Mouse (Mus musculus): ENCODE results near the gene Cdc25b. TPM values are rescaled to one million over a fixed set of nuclear protein-coding genes. Genes with fewer than 3 reads are reported as not detected.

Cdc25b gene
- 26.9 and 27.6 TPM in 2 replicates for polyA plus RNA-seq (2014; fragmentation: Nextera tagmentation; extraction: Ambion mirVana)

DNA sequence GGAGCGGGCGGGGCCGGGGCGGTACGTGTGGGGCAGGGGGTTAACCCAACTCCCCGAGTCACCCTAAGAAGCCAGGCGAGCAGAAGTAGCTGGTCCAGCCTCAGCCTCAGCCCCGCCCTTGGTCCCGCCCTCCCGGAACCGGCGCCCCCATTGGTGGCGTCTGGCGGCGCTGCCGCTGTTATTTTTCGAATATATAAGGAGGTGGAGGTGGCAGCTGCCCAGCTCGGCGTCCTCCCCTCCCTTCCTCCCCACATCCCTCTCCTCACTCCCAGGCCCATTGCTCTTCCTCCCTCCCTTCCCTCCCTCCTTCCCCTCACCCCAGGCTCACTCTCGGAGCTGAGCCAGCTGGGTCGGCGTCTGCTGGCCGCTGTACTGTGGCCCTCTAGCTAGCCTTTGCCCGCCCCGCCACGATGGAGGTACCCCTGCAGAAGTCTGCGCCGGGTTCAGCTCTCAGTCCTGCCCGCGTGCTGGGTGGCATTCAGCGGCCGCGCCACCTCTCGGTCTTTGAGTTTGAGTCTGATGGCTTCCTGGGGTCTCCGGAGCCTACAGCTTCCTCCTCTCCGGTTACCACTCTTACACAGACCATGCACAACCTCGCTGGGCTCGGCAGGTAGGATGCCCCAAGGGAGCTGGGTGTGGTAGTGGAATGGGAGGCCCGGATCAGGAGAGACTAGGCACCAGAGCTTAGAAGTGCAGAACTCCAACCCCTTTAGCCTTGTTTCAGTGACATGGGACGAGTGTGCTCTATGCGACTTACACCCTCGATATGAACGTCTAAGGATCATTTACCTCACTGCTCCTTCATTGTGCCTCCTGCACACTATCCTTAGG, at the start of gene Cdc25b, which contains the start of gene Spef1:
TSS of gene Cdc25b (plus strand) at position 179 of the 831 bp plus-strand sequence.
TSS of gene Spef1 (minus strand) at position 512 of the 831 bp plus-strand sequence.
- H3K36me3 ChIP-seq (replicated peaks; ENCODE audit: control insufficient read depth, insufficient read depth) = no peaks in the 10 kb centered on the region
- no peaks in the 10 kb centered on the region for H3K9me3 ChIP-seq (ENCODE audit: control insufficient read depth, low read length)
- peaks cover 29% of the 10 kb centered on the region for H3K4me1 ChIP-seq (replicated peaks; ENCODE audit: control insufficient read depth, insufficient read depth, low read length)
- peak; percentile 86 for ATAC-seq (ENCODE audit: low FRiP score)
- peak within 1 kb of the TSS; percentile 61 for H3K4me2 ChIP-seq (replicated peaks)
- DNase-seq (ENCODE audit: low spot score) = peak; percentile 77
- H3K27me3 ChIP-seq (ENCODE audit: control insufficient read depth, insufficient read depth, low read length) = no peaks in the 10 kb centered on the region
- peak within 1 kb of the TSS; percentile 64 for H3K9ac ChIP-seq
- peak within 1 kb of the TSS; percentile 56 for H3K4me3 ChIP-seq (replicated peaks; ENCODE audit: low read length)
- under 1% methylated on average over 43 of the region's 43 CpGs for WGBS
- peak within 1 kb of the TSS; percentile 55 for H3K27ac ChIP-seq

DNA sequence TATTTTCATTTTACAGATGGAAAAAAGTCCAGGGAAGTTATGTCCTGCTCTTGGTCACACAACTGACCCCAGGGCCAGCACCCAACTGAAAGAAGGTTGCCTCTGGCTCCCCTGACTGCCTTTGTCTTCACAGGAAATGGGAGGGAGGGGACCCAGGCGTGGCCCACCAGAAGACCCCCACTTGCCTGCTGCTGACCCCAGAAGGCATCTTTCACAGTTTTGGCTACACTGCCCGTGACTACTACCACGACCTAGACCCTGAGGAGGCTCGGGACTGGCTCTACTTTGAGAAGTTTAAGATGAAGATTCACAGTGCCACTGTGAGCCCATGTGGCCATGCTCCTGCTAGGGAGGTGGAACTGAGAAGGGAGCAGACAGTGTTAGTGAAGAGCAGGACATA, 48.5 kb upstream of the Cdc25b start:
- Histone ChIP-seq H3K9me3 (ENCODE audit: control insufficient read depth, low read length) (no peaks in the 10 kb centered on the region), H3K27ac (no peak overlapping the region), H3K4me3 (replicated peaks; ENCODE audit: low read length) (no peak overlapping the region), H3K9ac (no peak overlapping the region), H3K36me3 (replicated peaks; ENCODE audit: control insufficient read depth, insufficient read depth) (no peaks in the 10 kb centered on the region), H3K27me3 (ENCODE audit: control insufficient read depth, insufficient read depth, low read length) (no peaks in the 10 kb centered on the region), H3K4me1 (replicated peaks; ENCODE audit: control insufficient read depth, insufficient read depth, low read length) (no peaks in the 10 kb centered on the region), H3K4me2 (replicated peaks) (no peak overlapping the region)
- 76% methylated on average over 4 of the region's 4 CpGs for WGBS
- no peak for ATAC-seq (ENCODE audit: low FRiP score)
- no peak for DNase-seq (ENCODE audit: low spot score)

DNA sequence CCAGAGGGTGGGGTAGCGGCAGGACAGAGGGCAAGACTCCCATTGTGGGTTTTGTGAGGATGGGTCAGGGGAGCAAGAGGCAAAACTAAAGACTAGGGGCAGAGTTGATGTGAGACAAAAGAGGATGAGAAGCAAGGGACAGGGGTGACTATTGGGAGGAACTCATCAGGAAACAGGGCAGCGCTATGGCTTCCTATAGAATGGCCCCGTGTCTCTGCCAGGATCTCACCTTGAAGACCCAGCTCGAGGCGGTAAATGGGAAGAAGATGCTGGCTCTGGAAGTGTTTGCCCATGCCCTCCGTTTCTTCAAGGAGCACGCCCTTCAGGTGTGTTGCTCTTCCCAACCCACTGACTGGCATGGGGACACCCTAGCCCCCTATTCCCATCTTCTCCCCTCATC, 48.0 kb upstream of the Cdc25b start:
- H3K4me3 ChIP-seq (replicated peaks; ENCODE audit: low read length) = no peak overlapping the region
- ATAC-seq (ENCODE audit: low FRiP score) (no peak), DNase-seq (ENCODE audit: low spot score) (no peak)
- WGBS = 66% methylated on average over 7 of the region's 7 CpGs
- no peaks in the 10 kb centered on the region for H3K36me3 ChIP-seq (replicated peaks; ENCODE audit: control insufficient read depth, insufficient read depth)
- H3K9ac ChIP-seq = no peak overlapping the region
- H3K27me3 ChIP-seq (ENCODE audit: control insufficient read depth, insufficient read depth, low read length) = no peaks in the 10 kb centered on the region
- no peak overlapping the region for H3K4me2 ChIP-seq (replicated peaks)
- H3K27ac ChIP-seq = no peak overlapping the region
- H3K4me1 ChIP-seq (replicated peaks; ENCODE audit: control insufficient read depth, insufficient read depth, low read length) = no peaks in the 10 kb centered on the region
- no peaks in the 10 kb centered on the region for H3K9me3 ChIP-seq (ENCODE audit: control insufficient read depth, low read length)

DNA sequence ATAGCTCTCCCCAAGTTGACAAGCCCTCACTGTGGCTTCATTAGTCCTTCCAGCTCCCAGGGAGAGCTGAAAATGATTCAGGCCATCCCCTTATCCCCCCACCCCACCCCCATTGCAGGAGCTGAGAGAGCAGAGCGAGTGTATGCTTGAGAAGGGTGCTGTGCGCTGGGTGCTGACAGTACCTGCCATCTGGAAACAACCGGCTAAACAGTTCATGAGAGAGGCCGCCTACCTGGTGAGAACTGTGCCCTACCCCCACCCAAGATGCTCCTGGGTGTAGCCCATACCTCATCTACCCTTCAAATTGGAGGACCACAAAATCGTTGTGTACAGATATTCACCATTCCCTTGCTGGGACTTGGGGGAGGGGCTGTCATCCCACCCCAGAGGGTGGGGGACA, 47.5 kb upstream of the Cdc25b start:
- H3K4me2 ChIP-seq (replicated peaks) = no peak overlapping the region
- H3K9me3 ChIP-seq (ENCODE audit: control insufficient read depth, low read length) = no peaks in the 10 kb centered on the region
- no peaks in the 10 kb centered on the region for H3K27me3 ChIP-seq (ENCODE audit: control insufficient read depth, insufficient read depth, low read length)
- no peak for ATAC-seq (ENCODE audit: low FRiP score)
- no peak for DNase-seq (ENCODE audit: low spot score)
- 93% methylated on average over 5 of the region's 5 CpGs for WGBS
- peaks cover 2% of the 10 kb centered on the region; the same call in 1 of the 2 replicates for H3K36me3 ChIP-seq (replicated peaks; ENCODE audit: control insufficient read depth, insufficient read depth)
- no peak overlapping the region for H3K27ac ChIP-seq
- no peak overlapping the region for H3K4me3 ChIP-seq (replicated peaks; ENCODE audit: low read length)
- no peak overlapping the region for H3K9ac ChIP-seq
- no peaks in the 10 kb centered on the region for H3K4me1 ChIP-seq (replicated peaks; ENCODE audit: control insufficient read depth, insufficient read depth, low read length)

DNA sequence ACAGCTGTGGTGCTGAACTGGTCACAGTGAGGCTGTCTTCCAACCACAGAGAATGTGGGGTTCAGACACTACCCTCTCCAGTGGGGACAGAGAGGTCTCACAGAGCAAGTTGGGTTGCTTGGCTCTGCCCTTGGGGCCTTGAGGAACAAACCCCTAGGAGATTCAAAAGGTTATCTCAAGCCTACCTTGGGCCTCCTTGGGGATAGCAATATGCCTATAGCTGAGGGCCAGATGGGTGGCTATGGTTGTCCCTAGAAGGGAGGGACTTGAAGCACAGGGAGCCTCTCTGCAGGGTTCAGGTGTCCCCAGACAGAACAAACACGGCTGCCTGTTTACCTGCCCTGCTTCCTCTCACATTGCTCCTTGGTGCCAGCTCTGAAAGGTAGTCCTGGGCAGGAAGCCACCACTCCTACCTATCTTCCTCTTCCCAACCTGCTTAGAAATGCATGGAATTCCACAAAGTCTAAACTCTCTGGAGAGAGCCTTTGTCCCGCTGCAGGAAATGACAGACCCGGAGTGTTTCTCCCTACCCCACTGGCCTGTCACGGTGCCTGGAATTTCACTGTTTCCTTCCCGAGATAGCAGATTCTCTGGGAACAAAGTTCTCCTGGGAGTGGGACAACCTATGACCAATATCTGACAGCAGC, 46.7 kb upstream of the Cdc25b start:
- whole genome bisulfite sequencing = 71% methylated on average over 5 of the region's 5 CpGs
- ATAC-seq (ENCODE audit: low FRiP score) = no peak

DNA sequence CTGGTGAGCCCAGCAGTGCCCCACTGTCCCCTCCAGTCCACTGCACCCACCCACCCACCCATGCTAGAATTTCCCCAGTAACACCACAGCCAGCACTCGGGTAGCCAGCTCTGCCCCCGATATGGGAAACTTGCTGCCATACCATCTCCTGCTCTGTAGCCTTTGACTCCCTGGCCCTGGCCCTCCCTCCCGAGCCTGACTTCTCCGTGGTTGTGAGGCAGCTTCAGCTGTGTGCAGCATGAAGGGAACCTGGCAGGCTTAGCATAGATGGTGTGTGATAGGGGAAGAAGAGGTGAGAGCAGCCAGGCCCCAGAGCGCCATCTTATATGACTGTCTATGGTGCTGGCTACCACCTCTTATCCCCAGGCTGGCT, 46.2 kb upstream of the Cdc25b start:
- Histone ChIP-seq H3K4me1 (replicated peaks; ENCODE audit: control insufficient read depth, insufficient read depth, low read length) (no peaks in the 10 kb centered on the region), H3K9me3 (ENCODE audit: control insufficient read depth, low read length) (no peaks in the 10 kb centered on the region), H3K27ac (no peak overlapping the region), H3K36me3 (replicated peaks; ENCODE audit: control insufficient read depth, insufficient read depth) (peaks cover 15% of the 10 kb centered on the region), H3K9ac (no peak overlapping the region), H3K27me3 (ENCODE audit: control insufficient read depth, insufficient read depth, low read length) (no peaks in the 10 kb centered on the region), H3K4me2 (replicated peaks) (no peak overlapping the region), H3K4me3 (replicated peaks; ENCODE audit: low read length) (no peak overlapping the region)
- DNase-seq (ENCODE audit: low spot score) = no peak
- WGBS = 76% methylated on average over 5 of the region's 5 CpGs
- no peak for ATAC-seq (ENCODE audit: low FRiP score)

More for the DNA sequence above, 46.7 kb upstream of the Cdc25b start:
- Histone ChIP-seq H3K27me3 (ENCODE audit: control insufficient read depth, insufficient read depth, low read length) (no peaks in the 10 kb centered on the region), H3K9me3 (ENCODE audit: control insufficient read depth, low read length) (no peaks in the 10 kb centered on the region), H3K9ac (no peak overlapping the region), H3K27ac (no peak overlapping the region), H3K36me3 (replicated peaks; ENCODE audit: control insufficient read depth, insufficient read depth) (peaks cover 10% of the 10 kb centered on the region), H3K4me2 (replicated peaks) (no peak overlapping the region), H3K4me3 (replicated peaks; ENCODE audit: low read length) (no peak overlapping the region), H3K4me1 (replicated peaks; ENCODE audit: control insufficient read depth, insufficient read depth, low read length) (no peaks in the 10 kb centered on the region)
- no peak for DNase-seq (ENCODE audit: low spot score)

DNA sequence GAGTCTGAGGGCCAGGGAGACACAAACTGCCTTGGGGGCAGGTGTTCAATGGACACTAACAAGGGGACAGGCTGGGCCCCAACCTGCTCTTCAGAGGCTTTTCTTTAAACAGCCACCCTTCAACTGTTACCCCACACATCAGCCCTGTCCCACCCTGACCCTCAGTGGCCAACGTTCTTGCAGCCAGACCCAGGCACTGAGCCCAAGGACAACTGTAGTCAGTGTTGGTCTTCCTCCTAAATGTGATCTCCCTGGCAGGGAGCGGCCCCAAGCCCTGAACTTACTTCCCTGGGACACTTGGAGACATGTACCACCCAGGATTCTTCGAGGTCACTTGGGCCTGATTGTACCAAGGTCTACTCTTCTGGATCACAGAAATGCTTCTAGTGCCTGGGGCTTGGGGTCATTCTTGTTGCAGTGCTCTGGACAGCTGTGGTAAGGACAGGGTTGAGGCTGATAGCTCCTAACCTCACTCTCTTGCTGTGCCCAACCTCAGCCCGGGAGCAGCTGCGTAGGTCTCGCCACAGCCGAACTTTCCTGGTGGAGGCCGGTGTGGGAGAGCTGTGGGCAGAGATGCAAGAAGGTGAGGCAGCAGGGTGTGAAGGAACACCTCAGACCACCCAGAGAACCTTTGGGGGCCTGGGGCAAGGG, 45.3 kb upstream of the Cdc25b start:
- DNase-seq (ENCODE audit: low spot score) = no peak
- WGBS = 94% methylated on average over 8 of the region's 8 CpGs
- no peak for ATAC-seq (ENCODE audit: low FRiP score)
- Histone ChIP-seq H3K27ac (no peak overlapping the region), H3K4me3 (replicated peaks; ENCODE audit: low read length) (no peak overlapping the region), H3K36me3 (replicated peaks; ENCODE audit: control insufficient read depth, insufficient read depth) (peaks cover 24% of the 10 kb centered on the region), H3K4me2 (replicated peaks) (no peak overlapping the region), H3K9me3 (ENCODE audit: control insufficient read depth, low read length) (no peaks in the 10 kb centered on the region), H3K9ac (no peak overlapping the region), H3K27me3 (ENCODE audit: control insufficient read depth, insufficient read depth, low read length) (no peaks in the 10 kb centered on the region), H3K4me1 (replicated peaks; ENCODE audit: control insufficient read depth, insufficient read depth, low read length) (no peaks in the 10 kb centered on the region)

DNA sequence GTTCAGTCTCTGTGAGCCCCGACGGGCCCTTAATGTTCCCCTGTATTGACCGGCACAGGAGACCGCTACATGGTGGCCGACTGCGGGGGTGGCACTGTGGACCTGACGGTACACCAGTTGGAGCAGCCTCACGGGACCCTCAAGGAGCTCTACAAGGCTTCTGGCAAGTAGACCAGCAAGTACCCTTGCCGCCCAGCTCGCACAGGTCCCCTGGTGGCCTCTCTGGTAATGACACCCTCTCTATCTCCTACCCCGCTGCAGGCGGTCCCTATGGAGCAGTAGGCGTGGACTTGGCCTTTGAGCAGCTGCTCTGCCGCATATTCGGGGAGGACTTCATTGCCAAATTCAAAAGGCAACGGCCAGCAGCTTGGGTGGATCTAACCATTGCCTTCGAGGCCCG, 44.2 kb upstream of the Cdc25b start:
- Histone ChIP-seq H3K4me2 (replicated peaks) (no peak overlapping the region), H3K27me3 (ENCODE audit: control insufficient read depth, insufficient read depth, low read length) (no peaks in the 10 kb centered on the region), H3K4me1 (replicated peaks; ENCODE audit: control insufficient read depth, insufficient read depth, low read length) (no peaks in the 10 kb centered on the region), H3K36me3 (replicated peaks; ENCODE audit: control insufficient read depth, insufficient read depth) (peaks cover 35% of the 10 kb centered on the region), H3K9ac (no peak overlapping the region), H3K27ac (no peak overlapping the region), H3K4me3 (replicated peaks; ENCODE audit: low read length) (no peak overlapping the region), H3K9me3 (ENCODE audit: control insufficient read depth, low read length) (no peaks in the 10 kb centered on the region)
- DNase-seq (ENCODE audit: low spot score) (no peak), ATAC-seq (ENCODE audit: low FRiP score) (no peak)
- 28% methylated on average over 18 of the region's 18 CpGs for WGBS
